8 mouse cellular contexts compared by ENCODE assay signal in genomic region chr10:123342591-123343236, GRCm38 (mm10).
A peak's percentile ranks its signal among the peaks of the same experiment; 100 is the strongest.
DNase-seq lines count a peak whose midpoint lies in the region; ATAC-seq and TF ChIP-seq lines count a peak whose summit lies in the region.

No protein-coding gene starts in this region.

- H3K27ac ChIP-seq in liver, postnatal 0 days (ENCODE audit: low read depth), result no peak overlapping the region

- H3K36me3 ChIP-seq in liver, postnatal 0 days (replicated peaks; ENCODE audit: insufficient read depth, low read length), result no peaks in the 10 kb centered on the region

- H3K4me2 ChIP-seq in liver, postnatal 0 days (ENCODE audit: low read depth, low read length), result no peak overlapping the region

- intact Hi-C loops in heart, postnatal 14 days (cut with DNase I), result no loop called here
- intact Hi-C loops in heart, postnatal 25 days (cut with DNase I), result no loop called here

- ATAC-seq in liver, postnatal 0 days, result no peak
- ATAC-seq in activated CD4-positive, CD25-positive, alpha-beta regulatory T cell, adult 4 months, result no peak

- TF ChIP-seq EP300 in liver, postnatal 0 days (IDR thresholded peaks at IDR 0.05; ENCODE audit: low read depth), result no peak

- no peak overlapping the region for H3K9ac ChIP-seq in liver, postnatal 0 days (replicated peaks)

- H3K27me3 ChIP-seq in liver, postnatal 0 days (ENCODE audit: insufficient read depth, low read length), result no peaks in the 10 kb centered on the region

- no peaks in the 10 kb centered on the region for H3K9me3 ChIP-seq in liver, postnatal 0 days (ENCODE audit: low read length)

- no peaks in the 10 kb centered on the region for H3K4me1 ChIP-seq in liver, postnatal 0 days (ENCODE audit: insufficient read depth)

- 25% methylated on average over 5 of the region's 5 CpGs for WGBS in liver, postnatal 0 days (ENCODE audit: insufficient replicate concordance)

- DNase-seq in heart, postnatal 14 days, result peak; percentile 7 to 22
- DNase-seq in heart, adult 9 months (ENCODE audit: low spot score in 2 of 2), result no peak
- peak; percentile 23 for DNase-seq in Muller cell, postnatal 12 days (ENCODE audit: inconsistent ontology term)
- peak; percentile 71 for DNase-seq in embryo, embryonic 11 days
- DNase-seq in hindlimb bud, embryonic 11.5 days (ENCODE audit: extremely low spot score, low read depth, low spot score), result peak; percentile 14
- DNase-seq in liver, postnatal 0 days, result peak; percentile 18
- DNase-seq in heart, postnatal 25 days (ENCODE audit: low spot score), result no peak

- no peak overlapping the region for H3K4me3 ChIP-seq in liver, postnatal 0 days (ENCODE audit: low read depth, low read length)

- TF ChIP-seq CTCF in liver, postnatal 0 days (IDR thresholded peaks at IDR 0.05; ENCODE audit: low read depth), result peak; percentile 57

Comparison
In these comparisons a context has a peak if more than half of its experiments do, and no peak if none do; other contexts are left out.
1. DNase-seq: peak in heart, postnatal 14 days (2 of 2), Muller cell, postnatal 12 days (single experiment), embryo, embryonic 11 days (single experiment), hindlimb bud, embryonic 11.5 days (single experiment) and liver, postnatal 0 days (single experiment); none in heart, adult 9 months (0 of 2) and heart, postnatal 25 days (single experiment).